Mouse (Mus musculus) myocyte (in vitro differentiated cells): Measurements from ENCODE around the gene Hps4.

Experiments used
- E2F4 ChIP-seq: IDR thresholded peaks from one replicate; pipeline ENCODE4 v1.6.1; 2011; ENCODE audit warnings: mild to moderate bottlenecking, control low read depth, moderate library complexity; ENCODE audit not compliant: insufficient read depth
- MYOD1 ChIP-seq, 3 experiments: IDR thresholded peaks; one replicate each; pipeline ENCODE4 v1.6.1; 2011; ENCODE audit warnings: control low read depth in 2 of 3, low read depth in 2 of 3, mild to moderate bottlenecking in 2 of 3, moderate library complexity in 1 of 3; ENCODE audit not compliant: insufficient read length in 2 of 3, control insufficient read depth in 1 of 3
- MYOG ChIP-seq, 3 experiments: IDR thresholded peaks; one replicate each; pipeline ENCODE4 v1.6.1; 2011; ENCODE audit warnings: control low read depth in 2 of 3, low read depth in 2 of 3, mild to moderate bottlenecking in 2 of 3; ENCODE audit not compliant: insufficient read length in 2 of 3, control insufficient read depth in 1 of 3, insufficient read depth in 1 of 3
- POLR2A ChIP-seq: IDR thresholded peaks from one replicate; pipeline ENCODE4 v1.6.1; 2011; ENCODE audit warnings: low read depth, mild to moderate bottlenecking, control low read depth, moderate library complexity; ENCODE audit not compliant: insufficient read length

GRCm38 (mm10) chr5:112409274-112409673 lies 66.4 kb downstream of the Hps4 start:
- TF ChIP-seq POLR2A (no peak), MYOD1 (IDR thresholded peaks at IDR 0.05; ENCODE audit: control insufficient read depth in 1 of 3, insufficient read length in 2 of 3, low read depth in 2 of 3) (no peak), MYOG (IDR thresholded peaks at IDR 0.05; ENCODE audit: control insufficient read depth in 1 of 3, insufficient read depth in 1 of 3, insufficient read length in 2 of 3, low read depth in 2 of 3) (no peak), E2F4 (no peak)
